Mouse (Mus musculus) midbrain, embryonic 14.5 days (tissue): ENCODE measurements at regions not wholly inside any gene's neighbourhood (a gene's known extent, or its start where the extent isn't known, plus 50 kb on each side); places are given as distances from the start of the nearest gene placed in this dataset.

Experiments
- ATAC-seq: fragments of 200-750 bp; cut with Nextera tagmentation; 2 replicates; pipeline ENCODE4 v1.8.0; 2017; ENCODE audit warnings: moderate number of reproducible peaks, moderate library complexity; ENCODE audit not compliant: low FRiP score, low TSS enrichment
- DNase-seq: peaks from one replicate; pipeline ENCODE4 v3.0.0-alpha.2; 2015
- H3K27ac ChIP-seq: fragments of 300-500 bp; sonication (generic); replicated peaks from 2 replicates; pipeline ENCODE4 v1.5.1; 2014; ENCODE audit warnings: mild to moderate bottlenecking, low read depth, low read length, moderate library complexity
- H3K27me3 ChIP-seq: fragments of 300-500 bp; sonication (generic); 2 replicates; pipeline ENCODE4 v1.6.1; 2014; ENCODE audit warnings: low read length, control low read depth, mixed read lengths; ENCODE audit not compliant: control insufficient read depth, insufficient read depth
- H3K36me3 ChIP-seq: fragments of 300-500 bp; sonication (generic); 2 replicates; pipeline ENCODE4 v1.6.1; 2014; ENCODE audit warnings: low read length, control low read depth; ENCODE audit not compliant: control insufficient read depth, insufficient read depth
- H3K4me1 ChIP-seq: fragments of 300-500 bp; sonication (generic); 2 replicates; pipeline ENCODE4 v1.6.1; 2014; ENCODE audit warnings: mild to moderate bottlenecking, antibody characterized with exemption, low read length, control low read depth; ENCODE audit not compliant: control insufficient read depth, insufficient read depth
- H3K4me2 ChIP-seq: fragments of 300-500 bp; sonication (generic); 2 replicates; pipeline ENCODE4 v1.6.1; 2014; ENCODE audit warnings: mild to moderate bottlenecking, low read length, moderate library complexity
- H3K4me3 ChIP-seq: fragments of 300-500 bp; sonication (generic); replicated peaks from 2 replicates; pipeline ENCODE4 v1.5.1; 2014; ENCODE audit warnings: low read depth, low read length
- H3K9ac ChIP-seq: fragments of 300-500 bp; sonication (generic); replicated peaks from 2 replicates; pipeline ENCODE4 v1.6.1; 2014; ENCODE audit warnings: mild to moderate bottlenecking, low read length, moderate library complexity
- H3K9me3 ChIP-seq: fragments of 300-500 bp; sonication (generic); 2 replicates; pipeline ENCODE4 v1.6.1; 2016; ENCODE audit warnings: low read length, control low read depth, mixed read lengths; ENCODE audit not compliant: control insufficient read depth
- WGBS: fragments of 180-500 bp; shearing (Covaris S2); extraction: QIAGEN DNeasy Blood & Tissue Kit; methylation state at CpG from one replicate; pipeline ENCODE4 v1.1.7; 2014; 5-methylcytosine and 5-hydroxymethylcytosine counted together

DNA sequence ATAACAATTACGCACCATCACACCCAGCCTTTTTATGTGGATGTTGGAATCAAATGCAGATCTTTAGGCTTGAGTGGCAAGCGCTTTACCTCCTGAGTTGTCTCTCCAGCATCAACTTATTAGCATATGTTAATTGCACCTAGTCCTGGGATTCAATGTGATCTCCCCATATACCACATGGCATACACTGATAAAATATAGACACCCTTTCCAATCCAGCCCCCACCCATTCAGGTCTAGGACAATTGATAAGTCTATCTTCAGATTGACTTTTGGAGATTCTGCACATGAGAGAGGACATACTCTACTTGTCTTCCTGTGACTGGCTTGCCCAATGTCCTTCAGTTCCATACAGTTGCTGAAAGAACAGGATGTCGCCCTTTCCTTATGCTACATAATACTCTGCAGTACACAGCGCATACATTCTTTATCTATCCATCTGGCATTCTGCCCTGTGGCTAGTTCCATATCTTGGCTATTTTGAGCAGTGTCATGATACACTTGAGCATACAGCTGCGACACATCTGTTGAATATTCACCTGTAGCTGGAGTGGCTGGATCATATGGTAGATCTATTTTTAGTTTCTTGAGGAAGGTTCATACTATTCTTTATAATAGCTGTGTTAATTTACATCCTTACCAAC lies 120.3 kb downstream of the Gsdmc2 start:
- 97% methylated on average over 5 of the region's 5 CpGs for WGBS
- no peak for ATAC-seq

DNA sequence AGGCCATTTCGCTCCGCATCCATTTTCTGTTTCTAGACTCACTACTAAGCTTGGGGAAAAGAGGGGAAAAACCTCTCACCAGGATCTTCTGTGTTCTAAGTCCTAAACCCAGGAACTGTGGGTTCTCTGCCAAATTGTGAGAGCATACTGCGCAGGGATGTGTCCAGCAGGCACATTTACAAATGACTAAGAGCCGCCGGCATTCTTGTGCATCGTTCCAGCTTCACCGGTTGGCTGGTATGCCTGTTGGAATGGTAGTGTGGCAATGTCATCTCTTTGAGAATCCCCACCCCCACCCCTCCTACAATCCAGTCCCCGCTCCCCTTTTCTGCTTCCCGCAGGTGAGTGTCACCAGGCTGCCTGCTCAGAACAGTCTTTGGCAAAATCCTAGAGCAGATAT lies 122.0 kb downstream of the Gsdmc2 start:
- Histone ChIP-seq H3K27ac (no peak overlapping the region), H3K27me3 (no peaks in the 10 kb centered on the region), H3K9ac (no peak overlapping the region), H3K4me2 (no peak overlapping the region), H3K4me1 (no peaks in the 10 kb centered on the region), H3K4me3 (no peak overlapping the region), H3K9me3 (no peaks in the 10 kb centered on the region), H3K36me3 (no peaks in the 10 kb centered on the region)
- WGBS: 59% methylated on average over 9 of the region's 9 CpGs
- ATAC-seq (no peak), DNase-seq (no peak)

More for the DNA sequence above, 120.3 kb downstream of the Gsdmc2 start:
- Histone ChIP-seq H3K27ac (no peak overlapping the region), H3K4me2 (no peak overlapping the region), H3K4me3 (no peak overlapping the region), H3K9ac (no peak overlapping the region), H3K27me3 (no peaks in the 10 kb centered on the region), H3K36me3 (no peaks in the 10 kb centered on the region), H3K9me3 (no peaks in the 10 kb centered on the region), H3K4me1 (no peaks in the 10 kb centered on the region)
- no peak for DNase-seq

DNA sequence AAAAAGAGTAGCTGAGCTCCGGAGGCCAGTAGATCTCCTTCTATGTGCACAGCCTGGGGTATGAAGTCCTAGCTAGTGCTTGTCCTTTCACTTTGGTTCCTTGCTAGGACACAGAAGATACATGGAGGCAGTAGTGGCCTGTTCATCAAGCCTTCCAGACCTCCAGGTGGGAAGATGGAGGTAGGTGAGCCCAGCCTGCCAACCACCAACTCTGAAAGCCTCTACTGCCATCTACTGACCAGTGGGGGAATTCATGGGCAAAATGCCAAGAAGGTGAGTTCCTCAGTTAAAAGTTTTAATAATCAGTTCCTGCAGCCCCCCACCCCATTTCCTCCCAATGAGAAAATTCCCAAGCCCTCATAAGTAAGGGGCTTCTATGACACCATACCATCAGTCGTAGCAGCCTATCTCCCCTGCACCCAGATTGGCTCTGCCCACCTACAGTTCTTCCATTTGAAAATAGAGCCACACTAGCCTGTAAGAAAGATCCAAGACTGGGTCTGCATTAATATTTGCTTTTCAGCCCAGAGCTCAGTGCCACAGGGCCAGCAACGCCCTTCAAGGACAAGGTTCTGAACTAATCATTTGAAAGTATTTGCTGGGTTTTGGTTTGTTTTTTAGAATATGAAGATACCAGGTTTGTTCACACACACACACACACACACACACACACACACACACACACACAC lies 123.2 kb downstream of the Gsdmc2 start:
- 68% methylated on average over 3 of the region's 3 CpGs for WGBS
- Histone ChIP-seq H3K4me1 (no peaks in the 10 kb centered on the region), H3K9me3 (no peaks in the 10 kb centered on the region), H3K27ac (no peak overlapping the region), H3K27me3 (no peaks in the 10 kb centered on the region), H3K9ac (no peak overlapping the region), H3K36me3 (no peaks in the 10 kb centered on the region), H3K4me3 (no peak overlapping the region), H3K4me2 (no peak overlapping the region)
- ATAC-seq: no peak
- peak; percentile 72 for DNase-seq

DNA sequence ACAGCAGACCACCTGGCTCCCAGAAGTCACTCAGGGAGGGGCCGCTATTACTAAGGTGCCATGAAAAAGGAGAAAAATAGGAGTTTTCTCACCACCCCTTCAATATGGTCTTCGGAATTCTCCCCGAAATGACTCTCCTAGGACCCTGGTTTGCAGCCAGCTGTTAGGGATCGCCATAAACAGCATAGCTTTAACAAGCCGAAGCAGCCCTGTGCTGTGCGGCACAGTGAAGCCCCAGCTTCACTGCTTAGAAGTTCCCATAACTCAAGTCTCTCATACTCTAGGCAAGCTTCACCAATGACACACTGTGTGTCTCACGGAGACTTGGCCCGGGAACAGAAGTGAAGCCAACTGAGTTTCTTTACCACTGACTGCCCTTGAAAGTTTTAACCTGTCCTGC lies 127.2 kb downstream of the Gsdmc2 start:
- Histone ChIP-seq H3K27ac (no peak overlapping the region), H3K9me3 (no peaks in the 10 kb centered on the region), H3K36me3 (no peaks in the 10 kb centered on the region), H3K27me3 (no peaks in the 10 kb centered on the region), H3K4me1 (no peaks in the 10 kb centered on the region), H3K4me3 (no peak overlapping the region), H3K9ac (no peak overlapping the region), H3K4me2 (no peak overlapping the region)
- ATAC-seq (no peak), DNase-seq (no peak)
- 97% methylated on average over 8 of the region's 8 CpGs for WGBS

DNA sequence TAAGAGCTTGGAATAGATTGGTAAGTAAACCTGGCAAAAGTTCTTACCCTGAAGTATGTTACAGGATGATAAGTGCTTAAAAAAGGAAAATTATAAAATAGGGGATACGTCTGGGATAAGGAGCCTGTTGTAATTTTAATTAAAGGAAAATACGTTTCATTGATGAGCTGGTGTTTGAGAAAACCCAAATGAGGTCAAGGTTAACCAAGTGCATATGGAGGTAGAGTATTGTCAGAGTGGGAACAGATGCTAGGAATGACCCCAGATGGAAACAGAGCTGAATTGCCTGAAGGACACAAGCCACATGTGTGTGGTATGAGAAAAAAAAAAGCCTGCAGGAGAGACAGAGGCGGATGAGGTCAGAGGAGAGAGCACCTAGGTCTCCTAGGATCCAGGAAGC lies 131.3 kb downstream of the Gsdmc2 start:
- Histone ChIP-seq H3K27me3 (no peaks in the 10 kb centered on the region), H3K9ac (no peak overlapping the region), H3K4me3 (no peak overlapping the region), H3K4me2 (no peak overlapping the region), H3K4me1 (no peaks in the 10 kb centered on the region), H3K36me3 (no peaks in the 10 kb centered on the region), H3K27ac (no peak overlapping the region), H3K9me3 (no peaks in the 10 kb centered on the region)
- WGBS: 86% methylated on average over 3 of the region's 3 CpGs
- DNase-seq (no peak), ATAC-seq (no peak)

DNA sequence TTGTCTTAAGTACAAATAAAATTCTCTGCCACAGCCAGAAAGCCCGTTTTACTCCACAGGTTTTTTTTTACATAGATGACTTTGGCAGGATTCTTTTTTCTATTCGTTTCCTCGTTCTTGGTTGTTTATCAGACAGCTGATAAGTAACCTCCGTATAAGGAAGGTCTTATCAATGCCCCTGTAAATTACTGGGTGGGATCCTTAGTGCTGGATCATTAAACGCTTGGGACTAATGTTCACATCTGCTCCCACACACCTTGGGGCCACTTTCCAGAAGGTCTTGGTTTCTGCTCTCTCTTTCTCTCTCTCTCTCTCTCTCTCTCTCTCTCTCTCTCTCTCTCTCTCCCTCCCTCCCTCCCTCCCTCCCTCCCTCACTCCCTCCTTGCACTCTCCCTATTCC lies 134.6 kb downstream of the Gsdmc2 start:
- Histone ChIP-seq H3K27ac (no peak overlapping the region), H3K4me3 (no peak overlapping the region), H3K9ac (no peak overlapping the region), H3K9me3 (no peaks in the 10 kb centered on the region), H3K4me2 (no peak overlapping the region), H3K36me3 (no peaks in the 10 kb centered on the region), H3K4me1 (no peaks in the 10 kb centered on the region), H3K27me3 (no peaks in the 10 kb centered on the region)
- DNase-seq (no peak), ATAC-seq (no peak)
- 84% methylated on average over 5 of the region's 5 CpGs for WGBS

DNA sequence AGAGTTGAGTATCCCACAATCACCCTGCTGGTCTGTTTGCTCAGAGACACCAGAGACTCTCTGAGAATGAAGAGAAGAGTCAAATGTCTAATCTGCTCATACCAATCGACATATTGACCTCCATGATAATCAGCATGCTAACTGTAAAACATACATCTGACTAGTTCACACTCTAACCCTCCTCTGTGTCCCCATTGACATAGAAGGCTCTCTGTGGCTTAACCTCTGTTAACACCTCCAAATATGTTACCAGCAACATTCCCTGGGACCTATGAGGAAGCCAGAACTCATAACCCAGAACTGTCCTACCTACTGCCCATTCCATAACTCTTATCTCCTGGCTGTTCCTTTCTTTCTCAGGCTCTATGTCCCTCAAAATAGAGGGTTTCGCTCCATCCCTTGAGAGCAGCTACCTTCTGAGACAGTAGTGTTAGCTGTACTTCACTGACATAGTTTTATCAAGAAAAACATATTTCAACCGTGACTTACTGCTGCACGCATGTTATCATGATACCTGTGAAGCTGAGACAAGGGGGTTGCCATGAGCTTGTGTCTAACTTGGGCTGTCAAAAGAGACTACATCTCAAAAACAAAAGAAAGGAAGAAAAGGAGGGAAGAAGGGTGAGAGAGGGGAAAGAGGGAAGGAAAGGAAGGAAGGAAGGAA lies 135.6 kb downstream of the Gsdmc2 start:
- Histone ChIP-seq H3K9ac (no peak overlapping the region), H3K27me3 (no peaks in the 10 kb centered on the region), H3K36me3 (no peaks in the 10 kb centered on the region), H3K9me3 (no peaks in the 10 kb centered on the region), H3K4me2 (no peak overlapping the region), H3K27ac (no peak overlapping the region), H3K4me1 (no peaks in the 10 kb centered on the region), H3K4me3 (no peak overlapping the region)
- no peak for ATAC-seq
- WGBS: 92% methylated on average over 4 of the region's 4 CpGs
- no peak for DNase-seq

DNA sequence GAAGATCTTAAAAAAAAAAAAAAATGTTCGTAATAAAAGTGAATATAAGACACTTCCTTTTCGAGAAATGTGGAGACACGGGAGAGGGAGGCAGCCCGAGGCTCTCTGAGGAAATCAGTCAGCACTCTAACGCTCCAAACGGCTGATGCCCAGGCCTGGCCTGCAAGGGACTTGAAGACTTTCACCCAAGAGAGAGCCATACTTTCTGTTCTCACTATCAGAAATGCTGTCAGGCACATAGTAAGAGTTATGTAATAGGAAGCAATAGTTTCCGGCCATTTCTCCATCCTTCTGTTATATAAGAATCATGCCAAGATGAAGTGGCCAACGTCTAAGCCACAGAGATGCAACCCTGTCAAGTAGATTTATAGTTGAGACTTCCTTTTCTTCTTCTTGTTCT lies 140.3 kb downstream of the Gsdmc2 start:
- Histone ChIP-seq H3K4me3 (no peak overlapping the region), H3K4me2 (no peak overlapping the region), H3K27ac (no peak overlapping the region), H3K36me3 (no peaks in the 10 kb centered on the region), H3K9me3 (no peaks in the 10 kb centered on the region), H3K9ac (no peak overlapping the region), H3K4me1 (no peaks in the 10 kb centered on the region), H3K27me3 (no peaks in the 10 kb centered on the region)
- ATAC-seq (no peak), DNase-seq (no peak)
- 94% methylated on average over 8 of the region's 8 CpGs for WGBS

DNA sequence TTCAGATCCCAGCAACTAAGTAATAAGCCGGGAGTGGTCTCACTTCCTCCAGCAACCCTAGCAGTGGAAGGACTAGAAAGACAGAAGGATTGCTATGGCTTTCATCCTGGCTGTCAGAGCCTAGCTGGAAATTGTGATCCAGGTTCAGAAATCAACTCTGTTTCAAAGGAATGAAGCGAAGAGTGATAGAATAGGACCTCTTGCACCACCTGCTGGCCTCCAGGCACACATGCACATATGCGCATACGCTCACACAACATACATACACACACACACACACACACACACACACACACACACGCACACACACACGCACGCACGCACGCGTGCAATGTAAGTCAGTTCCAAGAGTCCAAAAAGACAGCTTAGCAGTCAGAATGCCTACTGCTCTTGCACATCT lies 147.1 kb downstream of the Gsdmc2 start:
- Histone ChIP-seq H3K4me3 (no peak overlapping the region), H3K4me2 (no peak overlapping the region), H3K27me3 (no peaks in the 10 kb centered on the region), H3K9ac (no peak overlapping the region), H3K27ac (no peak overlapping the region), H3K36me3 (no peaks in the 10 kb centered on the region), H3K4me1 (peaks cover 2% of the 10 kb centered on the region), H3K9me3 (no peaks in the 10 kb centered on the region)
- no peak for DNase-seq
- WGBS: 92% methylated on average over 10 of the region's 10 CpGs
- ATAC-seq: no peak
